Mouse (Mus musculus): Measurements from ENCODE around the gene Cct2.

Cct2 gene

GRCm38 (mm10) chr10:117063254-117064021 is at the start of gene Cct2:
Gene Cct2 (minus strand): TSS chr10:117063814.
- DNase-seq (ENCODE audit: low spot score in 2 of 2): peak; percentile 94 to 96

GRCm38 (mm10) chr10:117112545-117112944 is 48.9 kb upstream of the Cct2 start:
- peak in 1 of 2 experiments; percentile 43 for DNase-seq (ENCODE audit: low spot score in 2 of 2)

DNA sequence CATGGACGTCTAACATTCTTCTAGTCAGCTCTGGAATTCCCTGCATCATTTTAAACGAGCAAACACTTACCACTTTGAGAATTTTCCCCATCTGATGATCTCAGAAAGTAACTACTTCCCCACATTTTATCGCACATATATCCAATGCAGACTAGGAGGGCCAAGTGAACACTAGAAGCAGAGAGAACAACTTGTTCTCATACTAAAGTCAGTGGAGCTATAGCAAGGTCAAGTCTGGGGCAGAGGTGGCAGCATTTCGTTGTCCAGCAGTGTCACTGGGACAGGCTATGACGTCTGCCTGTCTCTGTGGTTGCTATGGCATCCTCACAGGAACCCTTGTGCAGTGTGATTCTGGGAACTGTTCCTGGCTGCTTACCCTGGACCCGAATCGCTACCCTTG is 47.8 kb upstream of the Cct2 start:
- no peak for DNase-seq (ENCODE audit: low spot score in 2 of 2)

DNA sequence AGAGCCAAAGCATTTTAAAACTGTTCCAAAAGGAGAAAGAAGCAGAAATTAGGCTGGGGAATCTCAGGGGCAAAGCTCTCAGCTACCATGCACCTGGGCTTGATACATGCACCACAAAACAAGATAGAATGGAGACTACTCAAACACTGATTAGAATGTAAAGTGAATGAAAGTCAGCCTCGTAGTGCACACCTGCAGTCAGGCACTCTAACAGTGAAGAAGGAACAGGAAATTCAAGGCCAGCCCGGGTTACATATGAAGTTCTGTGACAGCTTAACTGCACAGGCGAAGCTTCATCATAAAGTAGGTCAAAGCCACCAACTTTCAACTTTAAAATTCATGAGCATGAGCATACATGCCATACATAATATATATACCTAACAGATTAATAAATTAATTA is 46.7 kb upstream of the Cct2 start:
- DNase-seq (ENCODE audit: low spot score in 2 of 2): no peak

DNA sequence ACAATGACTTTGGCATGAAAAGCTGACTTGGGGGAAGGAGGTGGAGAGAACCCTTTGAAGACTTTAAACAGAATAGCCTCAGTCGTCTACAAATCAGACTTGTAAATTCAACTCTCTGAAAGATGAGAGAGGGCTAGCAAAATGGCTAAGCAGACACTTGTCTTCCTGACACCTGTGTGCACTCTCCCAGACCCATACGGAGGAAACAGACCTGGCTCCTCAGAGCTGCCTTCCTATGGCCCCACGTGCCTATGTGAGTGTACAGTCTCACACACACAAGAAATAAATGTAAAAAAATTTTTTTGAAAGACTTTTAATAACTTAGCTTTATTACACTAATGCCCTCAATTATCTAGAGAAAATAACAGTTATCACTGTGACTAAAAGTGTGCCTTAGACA is 43.1 kb upstream of the Cct2 start:
- no peak for DNase-seq (ENCODE audit: low spot score in 2 of 2)

DNA sequence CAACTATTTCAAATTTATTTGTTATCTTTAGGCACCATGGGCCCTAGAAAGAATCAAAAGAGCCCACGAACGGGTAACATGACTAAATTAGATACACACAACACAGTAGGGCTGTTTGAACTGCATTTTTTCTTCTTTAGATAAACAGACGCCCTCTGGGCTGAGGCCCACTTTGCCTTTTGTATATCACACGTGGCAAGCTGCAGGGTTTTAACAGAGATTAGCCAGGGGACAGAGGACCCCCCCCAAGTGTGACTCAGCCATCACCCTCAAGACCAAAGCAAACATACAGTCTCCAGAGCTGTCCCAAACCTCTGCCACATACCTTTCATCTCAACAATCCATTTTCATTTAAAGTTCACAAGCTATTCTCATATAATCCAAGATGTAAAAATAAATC is 42.6 kb upstream of the Cct2 start:
- no peak for DNase-seq (ENCODE audit: low spot score in 2 of 2)

GRCm38 (mm10) chr10:117105015-117105414 is 41.4 kb upstream of the Cct2 start:
- no peak for DNase-seq (ENCODE audit: low spot score in 2 of 2)

- DNase-seq (ENCODE audit: low spot score in 2 of 2): no peak
Measured at GRCm38 (mm10) chr10:117103854-117104598, 40.4 kb upstream of the Cct2 start.

DNA sequence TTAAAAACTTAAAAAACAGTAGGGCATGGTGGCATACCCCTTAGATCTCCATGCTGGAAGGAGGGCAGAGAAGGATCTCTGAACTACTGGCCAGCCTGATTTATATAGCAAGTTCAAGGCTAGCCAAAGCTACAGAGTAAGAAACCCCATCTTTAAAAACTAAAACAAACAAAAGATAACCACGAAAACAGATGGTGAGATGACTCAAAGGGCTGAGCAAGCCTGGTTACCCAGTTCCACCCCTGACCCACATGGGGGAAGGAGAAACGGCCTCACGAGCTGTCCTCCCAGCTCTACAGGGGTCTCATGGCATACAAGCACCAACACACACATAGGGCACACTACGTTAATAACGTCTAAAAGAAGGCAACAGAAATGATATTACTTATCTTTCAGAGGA is 36.6 kb upstream of the Cct2 start:
- no peak for DNase-seq (ENCODE audit: low spot score in 2 of 2)

DNA sequence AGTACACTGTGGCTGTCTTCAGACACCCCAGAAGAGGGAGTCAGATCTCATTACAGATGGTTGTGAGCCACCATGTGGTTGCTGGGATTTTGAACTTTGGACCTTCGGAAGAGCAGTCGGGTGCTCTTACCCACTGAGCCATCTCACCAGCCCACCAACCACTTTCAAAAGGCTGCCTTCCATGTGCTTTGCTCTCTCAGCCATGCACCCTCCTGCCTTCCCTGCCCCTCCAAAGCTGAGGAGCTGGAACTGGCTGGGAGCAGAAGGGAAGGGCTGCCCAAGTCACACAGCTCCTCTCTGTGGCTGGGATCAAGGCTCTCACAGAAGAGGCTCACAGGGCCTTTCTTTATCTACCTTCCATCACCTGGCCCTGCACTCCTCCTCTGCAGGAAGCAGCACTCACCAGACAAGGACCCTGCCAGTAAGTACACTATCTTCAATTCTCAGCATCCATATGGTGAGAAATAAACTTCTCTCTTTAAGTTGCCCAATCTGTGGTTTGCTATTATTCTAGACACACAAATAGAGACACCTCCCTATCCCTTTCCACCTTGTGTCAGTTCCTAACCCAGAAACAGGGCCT is 33.6 kb upstream of the Cct2 start:
- no peak for DNase-seq (ENCODE audit: low spot score in 2 of 2)

GRCm38 (mm10) chr10:117096096-117096495 is 32.5 kb upstream of the Cct2 start:
- DNase-seq (ENCODE audit: low spot score in 2 of 2): no peak

GRCm38 (mm10) chr10:117094504-117095329 is 31.1 kb upstream of the Cct2 start:
- DNase-seq (ENCODE audit: low spot score in 2 of 2): no peak

GRCm38 (mm10) chr10:117089628-117090027 is 26.0 kb upstream of the Cct2 start:
- no peak for DNase-seq (ENCODE audit: low spot score in 2 of 2)

DNA sequence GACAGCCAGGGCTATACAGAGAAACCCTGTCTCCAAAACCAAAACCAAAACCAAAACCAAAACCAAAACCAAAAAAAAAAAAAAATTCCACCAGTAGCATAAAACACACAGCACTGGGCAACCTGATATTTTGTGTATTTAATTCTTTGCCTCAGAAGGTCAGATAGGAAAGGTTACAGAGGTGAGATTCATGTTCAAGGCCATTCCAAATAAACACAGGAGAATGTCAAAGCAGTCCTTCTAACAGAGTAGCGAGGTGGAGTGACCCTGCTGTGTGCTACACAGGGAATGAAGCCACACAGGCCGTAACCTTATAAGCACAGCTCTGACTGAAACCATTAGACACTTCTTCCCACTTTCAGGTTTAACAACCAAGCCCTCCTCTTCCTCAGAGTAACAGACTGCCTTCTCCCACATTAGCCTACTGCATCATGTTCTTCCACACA is 18.3 kb upstream of the Cct2 start:
- DNase-seq (ENCODE audit: low spot score in 2 of 2): no peak

DNA sequence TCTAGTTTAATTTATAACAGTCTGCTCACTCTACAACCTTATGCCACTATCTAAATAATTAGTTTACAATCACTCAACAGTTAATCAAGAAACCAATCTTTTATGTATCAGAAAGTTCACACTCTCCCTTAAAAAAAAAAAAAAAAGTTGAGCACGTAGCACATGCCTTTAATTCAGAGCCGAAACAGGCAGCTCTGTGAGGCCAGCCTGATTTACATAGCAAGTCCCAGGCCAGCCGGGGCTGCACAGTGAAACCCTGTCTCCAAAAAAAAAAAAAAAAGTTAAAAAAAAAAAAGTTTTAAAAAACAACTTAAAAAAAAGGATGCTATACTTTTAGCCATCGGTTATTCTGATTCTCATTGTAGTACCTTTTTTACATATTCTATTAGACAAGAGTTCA is 17.7 kb upstream of the Cct2 start:
- no peak for DNase-seq (ENCODE audit: low spot score in 2 of 2)

DNA sequence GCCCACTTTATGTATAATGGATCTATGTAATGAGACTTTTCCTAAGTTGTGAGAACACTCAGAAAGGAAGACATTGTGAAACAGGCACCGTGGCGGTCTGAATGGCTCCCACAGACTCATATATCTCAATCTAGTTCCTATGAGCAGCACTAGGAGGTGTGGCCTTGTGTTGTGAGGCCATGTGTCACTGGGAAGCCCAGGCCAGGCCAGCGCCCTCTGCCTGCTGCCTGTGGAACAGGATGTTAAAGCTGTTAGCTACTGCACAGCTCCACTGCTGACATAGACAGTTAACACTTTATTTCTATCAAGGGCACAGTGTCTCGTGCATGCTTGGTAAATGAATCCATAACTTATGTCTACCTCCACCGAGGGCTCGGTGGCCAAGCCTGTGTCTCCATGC is 14.7 kb upstream of the Cct2 start:
- peak; percentile 24 to 73 for DNase-seq (ENCODE audit: low spot score in 2 of 2)

DNA sequence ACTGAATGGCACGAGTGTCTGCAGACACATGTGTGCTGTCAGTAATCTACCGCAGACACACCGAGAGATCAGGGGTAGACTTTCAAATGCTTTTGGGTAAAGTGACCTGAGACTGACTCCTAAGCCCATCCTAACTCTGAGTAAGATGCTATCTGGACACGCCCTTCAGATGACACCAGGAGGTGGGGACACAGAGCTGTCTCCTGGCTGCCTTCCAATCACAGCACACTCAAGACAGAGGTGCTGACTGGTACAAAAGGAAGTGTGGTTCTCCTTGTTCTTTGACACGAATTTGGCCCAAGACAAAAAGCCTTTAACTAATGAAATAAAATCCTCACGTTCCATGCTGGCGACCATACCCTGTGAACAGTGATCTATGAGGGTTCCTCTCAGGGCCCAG is 9.6 kb upstream of the Cct2 start:
- no peak for DNase-seq (ENCODE audit: low spot score in 2 of 2)

- DNase-seq (ENCODE audit: low spot score in 2 of 2): no peak
Measured at GRCm38 (mm10) chr10:117072191-117072888, 8.7 kb upstream of the Cct2 start.

DNA sequence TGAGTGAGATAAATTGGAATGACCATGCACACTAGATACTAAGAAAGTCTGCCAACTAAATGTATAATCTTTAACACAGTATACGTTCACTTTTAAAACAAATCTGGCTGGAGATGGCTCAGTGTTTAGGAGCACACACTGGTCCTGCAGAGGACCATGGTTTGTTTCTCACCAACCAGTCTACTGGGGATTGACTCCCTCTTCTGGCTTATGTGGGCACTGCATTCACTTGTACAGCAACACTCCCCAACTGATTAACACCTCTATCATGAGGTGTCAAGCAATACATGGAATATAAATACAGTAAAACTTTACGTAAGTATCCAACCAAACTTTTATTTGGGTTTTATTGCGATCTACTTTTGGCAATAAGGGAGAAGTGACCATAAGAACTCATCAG is 5.5 kb upstream of the Cct2 start:
- DNase-seq (ENCODE audit: low spot score in 2 of 2): peak in 1 of 2 experiments; percentile 38

GRCm38 (mm10) chr10:117064076-117064475 is 462 bp upstream of the Cct2 start:
- DNase-seq (ENCODE audit: low spot score in 2 of 2): no peak

GRCm38 (mm10) chr10:117062894-117063253 is 740 bp downstream of the Cct2 start:
- no peak for DNase-seq (ENCODE audit: low spot score in 2 of 2)
